Mouse (Mus musculus): Measurements from ENCODE around the gene Prom1.

DNA sequence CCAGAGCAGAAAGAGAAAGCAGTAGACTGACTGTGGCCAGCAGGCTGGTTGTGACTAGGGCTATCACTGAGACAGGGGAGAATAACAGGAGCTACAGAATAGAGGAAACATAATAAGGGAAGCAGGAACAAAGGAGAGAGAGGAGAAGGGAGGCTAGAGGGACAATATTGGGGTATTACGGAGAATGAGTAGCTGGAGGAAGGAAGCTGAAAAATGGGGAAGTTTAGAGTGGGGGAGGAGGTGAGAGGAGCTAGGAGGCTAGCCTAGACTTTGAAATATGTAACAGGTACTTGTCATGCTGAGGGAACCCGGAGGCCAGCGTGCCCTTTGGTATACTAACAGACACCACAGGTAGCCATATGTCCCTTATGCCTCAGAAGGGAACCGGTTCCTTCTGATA is 25.7 kb upstream of the Prom1 start:
- TF ChIP-seq CTCF (IDR thresholded peaks at IDR 0.05; ENCODE audit: low read depth) (no peak), EP300 (optimal IDR thresholded peaks at IDR 0.05) (no peak)

All from stomach, postnatal 0 days (tissue).